Mouse (Mus musculus): ENCODE data around the gene Zbtb4. TPM values are rescaled to one million over a fixed set of nuclear protein-coding genes. Genes with fewer than 3 reads are reported as not detected.
A peak's percentile ranks its signal among the peaks of the same experiment; 100 is the strongest.
"Not testable (repeated sequence)": the region's sequence is repeated elsewhere in the genome, so short reads cannot be mapped to it uniquely, and the experiment has no call there.

Gene Zbtb4
- polyA plus RNA-seq (2015; fragmentation: Nextera tagmentation; extraction: Ambion mirVana): 2.7 and 3.1 TPM in 2 replicates

GRCm38 (mm10) chr11:69765221-69766125 is at the start of gene Zbtb4:
TSS of gene Zbtb4 (plus strand) at chr11:69765912.
- Histone ChIP-seq H3K9ac (peak within 1 kb of the TSS; percentile 97), H3K4me1 (peaks cover 39% of the 10 kb centered on the region), H3K9me3 (no peaks in the 10 kb centered on the region), H3K4me3 (peak within 1 kb of the TSS; percentile 72), H3K36me3 (peaks cover 6% of the 10 kb centered on the region; the same call in 1 of the 2 replicates), H3K27ac (replicated peaks) (peak within 1 kb of the TSS; percentile 87), H3K27me3 (replicated peaks) (no peaks in the 10 kb centered on the region), H3K4me2 (peak within 1 kb of the TSS; percentile 69)
- peak; percentile 62 for ATAC-seq (ENCODE audit: extremely low read depth, insufficient number of reproducible peaks, low FRiP score, low TSS enrichment)
- WGBS: 21% methylated on average over 34 of the region's 55 CpGs

GRCm38 (mm10) chr11:69715929-69716328 is 49.8 kb upstream of the Zbtb4 start:
- ATAC-seq (ENCODE audit: extremely low read depth, insufficient number of reproducible peaks, low FRiP score, low TSS enrichment): no peak
- H3K27ac ChIP-seq (replicated peaks): no peak overlapping the region
- WGBS: 22% methylated on average over 5 of the region's 5 CpGs
- peak overlapping the region; percentile 12; the same call in 1 of the 2 replicates for H3K4me2 ChIP-seq
- no peak overlapping the region; the same call in 1 of the 2 replicates for H3K9ac ChIP-seq
- peaks cover 14% of the 10 kb centered on the region for H3K4me1 ChIP-seq
- no peaks in the 10 kb centered on the region for H3K36me3 ChIP-seq
- no peaks in the 10 kb centered on the region for H3K27me3 ChIP-seq (replicated peaks)
- H3K9me3 ChIP-seq: 0 out of 2 replicates have a peak, but pooled peaks cover 4% of the 10 kb centered on the region
- H3K4me3 ChIP-seq: no peak overlapping the region

GRCm38 (mm10) chr11:69716953-69717352 is 48.8 kb upstream of the Zbtb4 start:
- H3K4me3 ChIP-seq: no peak overlapping the region
- no peak for ATAC-seq (ENCODE audit: extremely low read depth, insufficient number of reproducible peaks, low FRiP score, low TSS enrichment)
- H3K4me1 ChIP-seq: peaks cover 14% of the 10 kb centered on the region
- no peak overlapping the region for H3K4me2 ChIP-seq
- H3K27ac ChIP-seq (replicated peaks): no peak overlapping the region
- no peaks in the 10 kb centered on the region for H3K27me3 ChIP-seq (replicated peaks)
- 0 out of 2 replicates have a peak, but pooled peaks cover 4% of the 10 kb centered on the region for H3K9me3 ChIP-seq
- no peak overlapping the region for H3K9ac ChIP-seq
- 73% methylated on average over 4 of the region's 4 CpGs for WGBS
- no peaks in the 10 kb centered on the region for H3K36me3 ChIP-seq

GRCm38 (mm10) chr11:69718661-69719060 is 47.1 kb upstream of the Zbtb4 start:
- H3K9ac ChIP-seq: peak overlapping the region; percentile 58; the same call in 1 of the 2 replicates
- H3K27me3 ChIP-seq (replicated peaks): no peaks in the 10 kb centered on the region
- no peaks in the 10 kb centered on the region for H3K36me3 ChIP-seq
- no peak for ATAC-seq (ENCODE audit: extremely low read depth, insufficient number of reproducible peaks, low FRiP score, low TSS enrichment)
- 0 out of 2 replicates have a peak, but pooled peaks cover 4% of the 10 kb centered on the region for H3K9me3 ChIP-seq
- WGBS: 26% methylated on average over 15 of the region's 15 CpGs
- no peak overlapping the region for H3K27ac ChIP-seq (replicated peaks)
- peak overlapping the region; percentile 46; the same call in 1 of the 2 replicates for H3K4me2 ChIP-seq
- peaks cover 14% of the 10 kb centered on the region for H3K4me1 ChIP-seq
- no peak overlapping the region for H3K4me3 ChIP-seq

GRCm38 (mm10) chr11:69719423-69719822 is 46.3 kb upstream of the Zbtb4 start:
- 67% methylated on average over 6 of the region's 6 CpGs for WGBS
- H3K4me2 ChIP-seq: no peak overlapping the region
- no peak overlapping the region for H3K4me3 ChIP-seq
- H3K9ac ChIP-seq: no peak overlapping the region
- no peaks in the 10 kb centered on the region for H3K27me3 ChIP-seq (replicated peaks)
- ATAC-seq (ENCODE audit: extremely low read depth, insufficient number of reproducible peaks, low FRiP score, low TSS enrichment): no peak
- H3K9me3 ChIP-seq: 0 out of 2 replicates have a peak, but pooled peaks cover 4% of the 10 kb centered on the region
- no peaks in the 10 kb centered on the region for H3K36me3 ChIP-seq
- H3K4me1 ChIP-seq: peaks cover 14% of the 10 kb centered on the region
- no peak overlapping the region for H3K27ac ChIP-seq (replicated peaks)

- no peak overlapping the region for H3K27ac ChIP-seq (replicated peaks)
- WGBS: 72% methylated on average over 6 of the region's 6 CpGs
Measured at GRCm38 (mm10) chr11:69720852-69721251, 44.9 kb upstream of the Zbtb4 start.

GRCm38 (mm10) chr11:69723074-69723473 is 42.6 kb upstream of the Zbtb4 start:
- Histone ChIP-seq H3K27ac (replicated peaks) (no peak overlapping the region), H3K36me3 (no peaks in the 10 kb centered on the region), H3K4me2 (no peak overlapping the region), H3K27me3 (replicated peaks) (no peaks in the 10 kb centered on the region), H3K4me3 (no peak overlapping the region), H3K9me3 (no peaks in the 10 kb centered on the region), H3K4me1 (no peaks in the 10 kb centered on the region; the same call in 1 of the 2 replicates), H3K9ac (no peak overlapping the region)
- WGBS: 32% methylated on average over 2 of the region's 2 CpGs
- no peak for ATAC-seq (ENCODE audit: extremely low read depth, insufficient number of reproducible peaks, low FRiP score, low TSS enrichment)

More at GRCm38 (mm10) chr11:69720852-69721251, 44.9 kb upstream of the Zbtb4 start:
- Histone ChIP-seq H3K9ac (no peak overlapping the region), H3K9me3 (no peaks in the 10 kb centered on the region), H3K36me3 (no peaks in the 10 kb centered on the region), H3K27me3 (replicated peaks) (no peaks in the 10 kb centered on the region), H3K4me3 (no peak overlapping the region), H3K4me2 (no peak overlapping the region), H3K4me1 (peaks cover 5% of the 10 kb centered on the region)
- ATAC-seq (ENCODE audit: extremely low read depth, insufficient number of reproducible peaks, low FRiP score, low TSS enrichment): no peak

GRCm38 (mm10) chr11:69725951-69726350 is 39.8 kb upstream of the Zbtb4 start:
- H3K9me3 ChIP-seq: no peaks in the 10 kb centered on the region
- no peak for ATAC-seq (ENCODE audit: extremely low read depth, insufficient number of reproducible peaks, low FRiP score, low TSS enrichment)
- no peak overlapping the region for H3K4me2 ChIP-seq
- H3K27me3 ChIP-seq (replicated peaks): no peaks in the 10 kb centered on the region
- H3K36me3 ChIP-seq: no peaks in the 10 kb centered on the region
- no peak overlapping the region for H3K27ac ChIP-seq (replicated peaks)
- WGBS: 31% methylated on average over 5 of the region's 5 CpGs
- no peaks in the 10 kb centered on the region for H3K4me1 ChIP-seq
- no peak overlapping the region for H3K9ac ChIP-seq
- no peak overlapping the region for H3K4me3 ChIP-seq

- no peaks in the 10 kb centered on the region for H3K4me1 ChIP-seq
- H3K4me2 ChIP-seq: no peak overlapping the region
- ATAC-seq (ENCODE audit: extremely low read depth, insufficient number of reproducible peaks, low FRiP score, low TSS enrichment): no peak
- no peaks in the 10 kb centered on the region for H3K27me3 ChIP-seq (replicated peaks)
- no peak overlapping the region for H3K4me3 ChIP-seq
- H3K9me3 ChIP-seq: no peaks in the 10 kb centered on the region
- H3K27ac ChIP-seq (replicated peaks): no peak overlapping the region
- H3K9ac ChIP-seq: no peak overlapping the region
- H3K36me3 ChIP-seq: peaks cover 10% of the 10 kb centered on the region
- WGBS: 17% methylated on average over 3 of the region's 3 CpGs
Measured at GRCm38 (mm10) chr11:69729063-69729462, 36.6 kb upstream of the Zbtb4 start.

- not testable (repeated sequence) for H3K4me1 ChIP-seq; ATAC-seq (ENCODE audit: extremely low read depth, insufficient number of reproducible peaks, low FRiP score, low TSS enrichment); H3K9me3 ChIP-seq; H3K4me3 ChIP-seq; H3K27ac ChIP-seq (replicated peaks); H3K4me2 ChIP-seq; H3K27me3 ChIP-seq (replicated peaks); H3K9ac ChIP-seq
- H3K36me3 ChIP-seq: peaks cover 33% of the 10 kb centered on the region
- WGBS: 78% methylated on average over 2 of the region's 3 CpGs
Measured at GRCm38 (mm10) chr11:69731408-69731807, 34.3 kb upstream of the Zbtb4 start.

GRCm38 (mm10) chr11:69751635-69752034 is 14.1 kb upstream of the Zbtb4 start:
- Histone ChIP-seq H3K4me2 (peak overlapping the region; percentile 13; the same call in 1 of the 2 replicates), H3K9ac (peak overlapping the region; percentile 63), H3K27me3 (replicated peaks) (no peaks in the 10 kb centered on the region), H3K4me1 (peaks cover 48% of the 10 kb centered on the region), H3K4me3 (no peak overlapping the region), H3K9me3 (no peaks in the 10 kb centered on the region), H3K36me3 (peaks cover 24% of the 10 kb centered on the region), H3K27ac (replicated peaks) (peak overlapping the region; percentile 63)
- 16% methylated on average over 3 of the region's 3 CpGs for WGBS
- ATAC-seq (ENCODE audit: extremely low read depth, insufficient number of reproducible peaks, low FRiP score, low TSS enrichment): no peak
